Mouse (Mus musculus): ENCODE measurements at regions not wholly inside any gene's neighbourhood (a gene's known extent, or its start where the extent isn't known, plus 50 kb on each side); places are given as distances from the start of the nearest gene placed in this dataset.
"Not testable (repeated sequence)": the region's sequence is repeated elsewhere in the genome, so short reads cannot be mapped to it uniquely, and the experiment has no call there.

- no peak for DNase-seq (ENCODE audit: low spot score in 2 of 2)
Observed at GRCm38 (mm10) chr2:160507816-160508564, 137.7 kb upstream of the Top1 start.

DNA sequence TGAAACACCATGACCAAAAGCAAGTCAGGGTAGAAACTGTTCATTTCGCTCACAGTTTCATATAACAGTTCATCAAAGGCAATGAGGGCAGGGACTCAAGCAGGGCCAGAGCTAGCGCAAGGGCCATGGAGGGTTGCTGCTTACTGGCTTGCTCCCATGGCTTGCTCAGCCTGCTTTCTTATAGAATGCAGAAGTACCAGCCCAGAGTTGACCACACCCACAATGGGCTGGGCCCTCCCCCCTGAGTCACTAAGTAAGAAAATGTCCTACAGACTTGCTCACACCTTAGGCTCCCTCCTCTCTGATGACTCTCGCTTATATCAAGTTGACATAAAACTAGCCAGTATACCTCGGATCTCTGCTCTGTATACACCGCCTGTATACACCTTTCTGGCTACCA is 135.5 kb upstream of the Top1 start:
- no peak for DNase-seq (ENCODE audit: low spot score in 2 of 2)

DNA sequence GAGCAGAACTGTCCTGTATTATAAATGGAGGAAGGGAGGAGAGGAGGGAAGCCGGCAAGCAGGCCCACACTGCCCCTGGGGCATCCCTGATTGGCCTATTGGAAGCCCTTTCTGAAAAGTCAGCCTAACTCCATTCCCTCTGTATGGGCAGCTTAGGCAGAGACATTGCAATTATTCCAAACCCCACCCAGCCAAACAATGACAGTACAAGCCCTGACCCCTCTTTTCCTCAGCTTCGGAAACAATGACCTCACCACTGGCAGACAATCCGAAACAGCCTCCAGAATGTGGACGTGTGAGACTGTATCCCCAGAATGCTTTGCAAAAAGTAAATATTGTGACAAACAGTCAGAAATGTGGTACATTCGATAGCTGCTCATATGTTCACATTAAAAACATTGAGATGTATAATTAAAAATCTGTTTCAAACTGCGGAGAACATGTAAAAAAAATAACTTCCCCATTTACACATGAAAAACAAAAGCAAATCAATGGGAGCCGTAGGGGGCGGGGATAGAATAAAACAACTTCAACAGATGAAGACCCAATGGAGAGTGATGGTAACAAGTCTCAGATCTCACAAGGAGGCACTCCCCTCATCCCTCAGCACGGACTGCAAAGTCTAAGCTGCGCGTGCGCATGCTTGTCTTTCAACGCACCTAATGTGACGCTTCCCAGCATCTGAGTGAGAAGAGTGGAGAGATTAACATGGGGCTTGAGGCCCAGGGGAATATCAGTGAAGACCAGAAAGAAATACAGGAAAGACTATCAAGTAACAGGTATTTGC is 134.9 kb upstream of the Top1 start:
- no peak for DNase-seq (ENCODE audit: low spot score in 2 of 2)

GRCm38 (mm10) chr2:160515621-160516020 is 130.1 kb upstream of the Top1 start:
- DNase-seq (ENCODE audit: low spot score in 2 of 2): no peak

DNA sequence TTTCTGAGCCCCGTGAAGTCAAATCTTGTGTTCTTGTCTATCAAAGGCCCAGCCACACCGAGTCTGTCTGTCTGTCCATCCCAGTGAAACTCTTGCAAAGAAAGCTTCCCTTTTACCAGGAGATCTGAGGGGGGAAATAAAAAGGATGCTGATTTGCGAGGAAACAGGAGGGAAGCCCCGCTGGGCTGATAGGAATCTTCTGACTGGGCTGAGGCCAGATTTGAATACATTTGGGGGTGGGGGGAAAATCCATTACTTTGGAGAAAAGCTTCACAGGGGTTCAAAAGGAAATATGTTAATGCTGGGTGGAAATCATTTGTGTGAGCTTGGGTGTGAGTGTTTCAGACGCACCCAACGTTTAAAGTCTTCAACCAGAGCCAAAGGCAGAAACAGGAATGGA is 129.2 kb upstream of the Top1 start:
- DNase-seq (ENCODE audit: low spot score in 2 of 2): no peak

DNA sequence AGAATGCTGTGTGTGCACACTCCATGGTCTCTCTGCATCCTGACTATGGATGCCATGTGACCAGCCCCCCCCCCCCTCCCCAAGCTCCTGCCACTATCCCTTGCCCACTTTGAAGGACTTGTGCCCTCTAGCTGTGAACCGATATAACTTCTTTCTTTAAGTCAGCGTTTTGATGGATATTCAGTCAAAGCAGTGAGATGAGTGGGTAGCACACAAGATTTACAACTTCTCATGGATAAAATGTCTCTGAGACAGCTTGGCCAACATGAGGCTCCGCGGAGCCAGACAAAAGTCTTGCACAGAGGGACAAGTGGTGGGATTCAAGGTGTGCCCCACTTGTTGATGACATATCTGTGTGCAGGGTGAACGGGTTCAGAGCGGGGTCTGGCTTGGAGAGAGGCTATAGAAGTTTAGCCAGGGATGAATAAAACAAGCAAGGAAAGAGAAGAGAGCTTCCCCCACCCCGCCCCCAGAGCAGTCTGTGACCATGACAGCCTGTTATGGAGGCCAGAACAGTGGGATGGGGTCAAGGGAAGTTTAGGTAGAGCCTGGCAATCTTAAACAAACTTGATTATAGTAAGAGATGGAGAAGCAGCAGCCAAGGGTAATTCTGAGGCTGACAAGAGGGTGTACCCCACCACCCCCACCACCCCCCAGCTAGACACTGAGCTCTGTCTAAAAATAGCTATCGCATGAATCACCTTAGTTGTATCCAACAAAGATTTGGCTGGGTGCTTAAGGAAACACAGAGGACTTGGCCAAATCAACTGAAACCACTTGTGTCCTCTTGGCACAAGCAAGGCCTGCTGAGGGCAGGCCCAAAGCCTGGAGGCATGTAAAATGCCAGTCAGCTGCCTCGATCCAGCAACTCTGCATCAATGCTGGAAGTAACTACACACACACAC is 120.1 kb upstream of the Top1 start:
- peak in 1 of 2 experiments; percentile 9 for DNase-seq (ENCODE audit: low spot score in 2 of 2)

DNA sequence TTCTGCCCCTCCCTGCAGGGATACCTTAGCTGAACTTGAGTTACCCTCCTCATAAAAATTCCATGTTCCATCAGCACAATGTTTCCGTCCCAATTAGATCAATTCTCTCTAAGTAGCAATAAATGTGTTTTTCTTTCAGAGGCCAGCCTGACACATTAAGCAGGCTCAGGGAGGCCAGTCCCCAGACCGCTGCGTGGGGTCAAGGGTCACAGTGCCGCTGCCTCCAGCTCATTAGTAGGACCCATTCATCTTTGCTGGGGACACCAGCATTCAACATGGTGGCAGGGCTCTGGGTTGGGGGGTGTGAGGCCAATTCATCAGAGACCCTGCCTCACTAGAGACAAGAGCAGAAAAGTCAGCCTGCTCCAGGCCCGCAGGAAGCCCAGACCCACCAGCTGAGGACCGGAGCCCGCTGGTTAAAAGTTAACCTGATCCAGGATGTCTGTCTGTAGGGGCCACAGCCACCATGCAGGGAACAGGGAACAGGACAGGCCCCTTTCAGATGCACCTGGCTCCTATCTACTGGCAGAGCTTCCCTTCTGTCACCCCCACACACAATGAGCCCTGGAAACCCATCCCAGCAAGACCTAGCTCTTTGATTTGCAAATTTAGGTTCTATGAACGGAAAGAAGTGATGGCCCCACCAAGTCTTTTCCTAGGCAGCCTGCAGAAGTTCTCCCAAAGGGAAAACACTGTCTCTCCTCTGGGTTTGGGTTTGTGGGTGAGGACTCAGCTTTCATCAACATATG is 119.1 kb upstream of the Top1 start:
- no peak for DNase-seq (ENCODE audit: low spot score in 2 of 2)

DNA sequence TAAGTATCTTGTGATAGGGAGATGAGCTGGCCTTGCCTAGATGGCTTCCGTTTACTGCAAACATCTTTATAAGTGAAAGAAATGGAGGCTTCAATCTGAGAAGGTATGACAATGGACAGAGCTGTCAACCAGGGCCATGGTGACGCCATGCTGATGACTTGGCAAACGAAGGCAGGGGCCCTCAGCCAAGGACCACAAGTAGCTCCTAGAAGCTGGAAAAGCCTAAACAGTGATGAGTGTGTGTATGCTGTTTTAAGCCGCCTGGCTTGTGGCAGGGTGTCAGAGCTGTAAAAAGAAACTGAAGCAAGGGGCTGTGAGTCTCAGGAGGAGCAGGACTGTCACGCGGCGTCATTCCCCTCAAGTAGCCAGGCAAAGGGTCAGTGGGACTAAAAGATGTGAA is 116.4 kb upstream of the Top1 start:
- no peak for DNase-seq (ENCODE audit: low spot score in 2 of 2)

- no peak for DNase-seq (ENCODE audit: low spot score in 2 of 2)
Observed at GRCm38 (mm10) chr2:160530377-160530776, 115.3 kb upstream of the Top1 start.

DNA sequence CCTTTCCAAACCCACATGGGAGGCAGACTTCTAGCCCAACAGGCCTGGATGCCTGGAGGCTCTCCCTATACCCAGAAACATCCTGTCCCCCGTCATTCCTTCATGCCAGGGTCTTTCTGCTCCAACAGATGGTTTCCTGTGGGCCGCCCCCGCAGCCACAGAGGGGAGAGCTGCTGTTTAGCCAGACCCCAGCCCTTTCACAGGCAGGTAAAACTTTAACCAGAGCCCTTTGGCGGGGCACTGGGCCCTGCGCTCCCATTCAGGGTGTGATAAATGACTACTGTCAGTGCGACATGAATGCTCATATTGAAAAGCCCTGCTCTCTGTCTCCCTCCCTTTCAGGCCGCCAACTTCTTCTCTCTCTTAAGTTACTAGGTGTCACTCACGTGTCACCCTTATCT is 108.4 kb upstream of the Top1 start:
- no peak for DNase-seq (ENCODE audit: low spot score in 2 of 2)

GRCm38 (mm10) chr2:160545527-160545926 is 100.2 kb upstream of the Top1 start:
- no peak for DNase-seq (ENCODE audit: low spot score in 2 of 2)

DNA sequence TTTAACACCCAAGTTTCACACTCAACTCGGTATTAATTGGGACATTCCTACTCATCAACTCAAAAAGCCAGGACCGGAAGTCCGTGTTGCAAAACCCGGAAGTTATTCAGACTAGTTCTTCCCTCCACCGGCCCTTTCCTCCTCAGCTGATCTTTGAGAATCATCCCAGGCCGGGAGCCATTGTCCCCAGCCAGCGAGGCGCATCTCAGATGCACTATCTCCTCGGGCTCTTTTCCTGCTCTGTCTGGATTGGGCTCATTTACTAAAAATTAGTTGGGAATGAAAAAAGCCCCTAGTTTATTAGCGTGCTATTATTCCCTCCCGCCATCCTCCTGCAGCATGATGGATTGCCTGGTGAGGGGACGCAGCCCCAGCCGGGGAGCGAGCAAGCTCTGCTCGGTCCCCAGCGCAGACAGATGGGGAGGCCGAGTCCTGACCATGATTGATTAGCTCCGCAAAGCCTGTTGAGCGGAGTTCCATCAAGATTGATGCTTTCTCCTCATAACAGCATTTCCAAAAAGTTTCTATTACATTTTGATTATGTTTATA is 93.5 kb upstream of the Top1 start:
- no peak for DNase-seq (ENCODE audit: low spot score in 2 of 2)

DNA sequence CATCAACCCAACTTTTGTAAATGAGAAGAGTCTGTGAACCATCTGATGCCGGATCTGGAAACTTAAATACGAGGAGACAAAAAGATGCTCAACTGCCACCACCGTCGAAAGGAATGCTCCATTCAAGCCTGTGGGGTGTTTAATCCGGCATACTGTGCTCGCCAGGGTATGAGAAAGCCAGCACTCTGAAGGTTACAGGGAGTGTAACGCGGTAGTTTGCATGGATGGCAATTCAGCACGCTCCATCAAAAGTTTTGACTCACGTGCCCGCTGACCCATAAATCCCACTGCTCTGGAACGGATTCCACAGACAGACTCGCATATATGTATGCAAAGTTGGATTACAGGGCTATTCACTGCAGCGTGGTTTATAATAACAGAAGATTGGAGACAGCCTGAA is 84.0 kb upstream of the Top1 start:
- DNase-seq (ENCODE audit: low spot score in 2 of 2): no peak

- DNase-seq (ENCODE audit: low spot score in 2 of 2): no peak
Observed at GRCm38 (mm10) chr2:160567813-160568212, 77.9 kb upstream of the Top1 start.

- no peak for DNase-seq (ENCODE audit: low spot score in 2 of 2)
Observed at GRCm38 (mm10) chr2:160569496-160569895, 76.2 kb upstream of the Top1 start.

DNA sequence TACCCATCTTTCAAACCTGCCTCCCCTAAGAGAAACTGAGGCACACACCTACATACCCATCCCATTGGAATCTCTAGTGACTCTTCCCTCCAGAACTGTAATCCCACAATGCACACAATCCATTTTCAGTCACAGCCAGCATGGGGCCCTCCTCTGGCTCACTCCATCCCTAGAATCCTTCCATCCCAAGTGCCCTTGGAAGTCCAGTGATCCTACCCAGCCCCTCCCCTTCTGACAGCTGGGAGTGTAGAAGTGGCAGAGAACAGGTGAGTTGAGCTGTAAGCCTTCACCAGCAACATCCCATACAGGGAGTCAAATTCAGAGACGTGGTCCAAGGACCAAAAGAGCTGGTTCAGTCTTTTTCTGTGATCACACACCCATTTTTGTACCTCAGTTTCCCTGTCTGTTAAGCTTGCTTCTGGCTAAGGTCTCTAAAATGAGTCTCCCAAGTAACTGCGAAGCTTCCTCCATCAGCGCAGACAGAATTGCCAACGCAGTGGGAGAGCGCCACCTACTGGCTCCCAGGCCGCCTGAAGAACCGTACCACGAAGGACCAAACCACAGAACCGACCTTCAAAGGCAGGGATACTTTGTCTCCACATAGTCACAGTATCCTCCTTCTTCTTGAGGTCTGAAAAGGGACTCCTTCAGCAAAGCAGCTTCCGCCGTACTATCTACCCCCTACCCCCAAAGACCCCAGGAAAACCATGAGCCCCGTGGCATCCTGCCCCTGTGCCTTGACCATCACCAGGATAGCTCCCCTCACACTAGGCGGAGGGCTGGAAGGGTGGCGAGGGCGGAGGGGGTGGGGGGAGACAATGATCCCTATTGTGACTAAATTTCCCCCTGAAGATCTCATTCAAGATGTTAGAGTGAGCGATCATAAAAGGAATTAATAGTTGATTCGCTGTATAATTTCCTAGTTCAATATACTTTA is 67.0 kb upstream of the Top1 start:
- DNase-seq (ENCODE audit: low spot score in 2 of 2): peak; percentile 78 to 85

GRCm38 (mm10) chr2:160580250-160580649 is 65.4 kb upstream of the Top1 start:
- no peak for DNase-seq (ENCODE audit: low spot score in 2 of 2)

GRCm38 (mm10) chr2:160581029-160581428 is 64.7 kb upstream of the Top1 start:
- DNase-seq (ENCODE audit: low spot score in 2 of 2): no peak

GRCm38 (mm10) chr2:160583034-160583433 is 62.7 kb upstream of the Top1 start:
- DNase-seq (ENCODE audit: low spot score in 2 of 2): not testable (repeated sequence)

GRCm38 (mm10) chr2:160583506-160583905 is 62.2 kb upstream of the Top1 start:
- no peak for DNase-seq (ENCODE audit: low spot score in 2 of 2)

All from urinary bladder, postnatal 36 days (tissue).